Mouse (Mus musculus) brown adipose tissue, adult 24 weeks (tissue): ENCODE data around the gene Dut. TPM values are rescaled to one million over a fixed set of nuclear protein-coding genes. Genes with fewer than 3 reads are reported as not detected.

Source experiments
- H3K27ac ChIP-seq: fragments of 200-500 bp; replicated peaks from 2 replicates; pipeline ENCODE4 v1.5.1; 2012; ENCODE audit warnings: low read depth, mild to moderate bottlenecking, low read length
- H3K4me1 ChIP-seq: fragments of 200-500 bp; 2 replicates; pipeline ENCODE4 v1.6.1; 2012; ENCODE audit warnings: low read length, mixed read lengths; ENCODE audit not compliant: control insufficient read depth, insufficient read depth, insufficient read length
- H3K4me3 ChIP-seq: fragments of 200-500 bp; 2 replicates; pipeline ENCODE4 v1.5.1; 2012; ENCODE audit warnings: low read depth, mild to moderate bottlenecking, low read length, moderate library complexity; ENCODE audit not compliant: insufficient read depth
- polyA plus RNA-seq: library from polyadenylated mRNA; stranded (reverse); fragments of >200 nt; gene quantifications from 2 replicates; pipeline ENCODE4 v1.2.4, GENCODE M21; 2012; ENCODE audit not compliant: missing spikeins, insufficient read depth, insufficient read length

The Dut gene
- polyA plus RNA-seq, 1 experiment = 23.9 TPM

GRCm38 (mm10) chr2:125304746-125305145 is 57.8 kb downstream of the Dut start:
- Histone ChIP-seq H3K27ac (no peak overlapping the region), H3K4me3 (no peak overlapping the region), H3K4me1 (peaks cover 2% of the 10 kb centered on the region; the same call in 1 of the 2 replicates)

- peaks cover 2% of the 10 kb centered on the region; the same call in 1 of the 2 replicates for H3K4me1 ChIP-seq
- H3K4me3 ChIP-seq = no peak overlapping the region
- H3K27ac ChIP-seq = no peak overlapping the region
Measured at GRCm38 (mm10) chr2:125305671-125306070, 58.7 kb downstream of the Dut start.

Other genes with a start within 250 kb of the Dut start
- not detected in 2 replicates for gene Slc24a5, start 179.1 kb upstream of the Dut start, polyA plus RNA-seq
- 7.4 and 8.0 TPM in 2 replicates for gene Myef2, start 123.5 kb upstream of the Dut start, polyA plus RNA-seq
- gene Ctxn2, start 110.5 kb upstream of the Dut start, polyA plus RNA-seq = not detected in 2 replicates
- gene Slc12a1, start 94.7 kb upstream of the Dut start, polyA plus RNA-seq = not detected in 2 replicates